Mouse (Mus musculus): Measurements from ENCODE around the gene Togaram2.

Togaram2 gene

DNA sequence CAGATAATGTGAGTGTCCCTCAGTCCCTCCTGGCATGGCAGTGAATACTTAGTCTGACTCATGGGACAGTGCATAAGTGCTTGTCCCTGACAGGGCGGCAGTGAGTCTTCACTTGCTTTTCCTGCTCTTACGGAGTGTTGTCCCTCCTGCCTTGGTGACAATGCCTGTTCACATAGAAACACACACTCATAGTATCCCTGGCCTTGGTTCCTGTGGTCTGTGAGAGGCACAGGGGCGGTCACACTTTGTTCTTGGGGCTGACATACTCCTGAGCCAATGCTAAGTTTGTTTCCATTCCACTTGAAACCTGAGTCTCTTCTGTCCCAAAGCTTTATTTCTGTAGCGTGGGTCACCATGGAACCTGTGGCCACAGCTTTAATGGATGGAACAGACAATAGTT, 9.3 kb downstream of the Togaram2 start:
- no peak for DNase-seq (ENCODE audit: low spot score in 2 of 2)

DNA sequence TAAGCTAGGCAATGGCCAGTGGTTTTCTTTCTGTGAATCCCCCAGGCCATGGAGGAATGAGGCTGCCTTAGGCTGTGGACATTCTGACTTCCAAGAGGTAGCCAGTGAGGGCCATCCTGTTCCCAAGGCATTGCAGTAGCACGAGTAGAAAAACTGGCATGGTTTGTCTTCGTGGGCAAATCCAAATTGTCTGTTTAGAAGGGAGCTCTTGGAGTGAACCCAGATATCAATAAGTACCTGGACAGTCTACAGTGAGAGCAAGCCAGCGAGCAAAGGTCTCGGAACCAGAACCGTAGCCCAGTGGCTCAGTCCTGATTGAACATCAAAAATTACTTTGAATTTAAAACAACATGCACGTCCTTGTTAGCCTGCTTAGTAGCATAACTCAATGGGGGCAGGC, 10.2 kb downstream of the Togaram2 start:
- no peak for DNase-seq (ENCODE audit: low spot score in 2 of 2)

DNA sequence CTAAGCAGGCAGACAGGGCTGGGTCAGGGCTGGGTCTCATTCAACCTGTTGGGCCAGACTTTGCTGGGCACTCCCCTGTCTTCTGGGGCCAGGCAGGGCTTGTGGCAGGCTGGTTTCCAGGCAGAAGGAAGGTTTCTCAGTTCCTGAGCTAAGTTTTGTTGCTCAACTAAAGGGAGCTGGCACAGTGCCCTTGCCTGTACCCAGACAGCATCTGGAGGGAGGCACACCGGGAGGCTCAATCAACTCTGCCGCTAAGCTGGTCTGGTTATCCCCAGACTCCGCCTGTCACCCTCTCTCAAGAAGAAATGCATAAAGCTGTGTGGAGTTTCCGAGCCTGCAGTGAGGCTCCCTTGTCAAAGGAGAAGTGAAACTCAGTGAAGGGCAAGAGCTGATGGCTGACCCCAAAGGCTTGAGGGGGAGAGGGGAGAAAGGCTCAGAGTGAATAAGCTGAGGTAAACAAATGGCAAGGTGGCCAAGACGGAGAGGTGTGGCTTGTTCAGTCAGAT, 11.1 kb downstream of the Togaram2 start:
- no peak for DNase-seq (ENCODE audit: low spot score in 2 of 2)

DNA sequence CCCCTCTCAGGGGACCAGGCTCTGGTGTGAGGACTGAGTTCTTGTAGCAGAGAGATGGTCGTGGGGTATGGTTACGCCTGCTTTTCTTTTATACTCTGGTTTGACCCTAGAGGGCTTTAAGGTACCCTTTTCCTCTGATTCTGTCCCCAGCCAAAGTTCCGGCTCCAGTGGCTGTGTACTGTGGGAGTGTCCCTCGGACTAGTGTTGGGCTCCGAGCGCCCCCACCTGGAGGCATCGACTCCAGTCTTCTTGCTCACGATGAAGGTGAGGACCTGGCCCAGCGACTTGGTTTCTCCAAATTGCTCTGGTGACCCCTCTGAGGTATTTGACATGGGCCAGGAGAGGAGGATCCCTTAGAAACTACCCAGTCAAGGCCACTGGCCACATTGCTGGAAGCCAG, 14.4 kb downstream of the Togaram2 start:
- no peak for DNase-seq (ENCODE audit: low spot score in 2 of 2)

DNA sequence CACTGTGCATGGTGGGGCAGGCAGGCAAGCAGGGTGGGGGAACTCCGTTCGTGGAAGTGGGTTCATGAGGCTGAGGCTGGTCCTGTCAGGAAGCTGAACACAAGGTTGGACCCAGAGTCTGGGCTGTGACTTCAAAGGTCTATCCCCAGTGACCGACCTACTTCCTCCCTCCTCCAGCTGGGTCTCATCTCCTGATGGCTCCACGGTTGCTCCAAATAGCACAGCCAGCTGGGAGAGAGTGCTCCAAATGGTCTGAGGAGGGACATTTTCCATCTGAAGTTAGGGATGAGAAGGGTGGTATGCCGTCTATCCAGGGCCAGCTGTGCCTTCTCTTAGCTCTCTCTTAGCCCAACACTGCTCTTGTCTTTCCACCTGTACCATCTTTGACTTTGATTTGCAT, 16.8 kb downstream of the Togaram2 start:
- no peak for DNase-seq (ENCODE audit: low spot score in 2 of 2)

DNA sequence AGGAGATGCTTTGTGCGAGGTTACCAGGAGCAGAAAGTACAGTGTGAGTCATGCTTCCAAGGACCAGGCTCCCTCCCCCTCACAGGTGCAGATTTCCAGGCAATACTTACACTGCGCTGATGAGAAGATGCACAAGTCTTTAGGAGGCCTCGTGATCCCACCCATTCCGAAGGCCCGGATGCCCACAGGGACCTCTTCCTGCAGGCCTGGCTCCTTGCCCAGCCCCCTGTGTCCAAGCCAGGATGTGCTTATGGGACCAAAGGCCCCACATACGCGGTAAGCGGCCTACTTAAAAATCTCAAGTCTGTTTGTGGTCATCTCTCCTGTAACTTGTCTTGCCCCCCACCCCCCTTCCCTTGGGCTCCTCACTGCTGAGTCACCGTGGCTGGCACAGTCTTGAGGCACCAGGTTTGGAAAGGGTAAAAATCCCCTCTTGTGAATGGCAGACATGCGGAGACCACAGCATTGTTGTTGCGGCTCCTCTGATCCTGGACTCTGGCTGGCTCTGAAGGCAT, 18.4 kb downstream of the Togaram2 start:
- DNase-seq (ENCODE audit: low spot score in 2 of 2): peak; percentile 53 to 76

DNA sequence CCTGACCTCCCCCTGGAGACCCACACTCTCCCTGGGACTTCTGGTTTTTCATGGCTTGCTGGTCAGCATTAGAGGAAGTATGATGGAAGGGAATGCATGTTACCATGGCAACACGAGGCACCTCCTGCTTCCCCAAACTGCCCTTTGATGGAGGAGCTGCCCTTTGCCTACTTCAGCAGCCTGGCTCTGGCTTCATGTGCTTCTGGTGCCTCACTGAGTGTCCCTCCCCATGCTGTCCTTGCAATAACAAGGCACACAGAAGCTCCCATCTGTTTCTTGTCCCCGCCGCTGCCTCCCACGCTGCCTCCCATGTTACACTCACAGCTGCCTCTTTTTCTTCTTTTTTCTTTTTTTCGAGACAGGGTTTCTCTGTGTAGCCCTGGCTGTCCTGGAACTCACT, 20.3 kb downstream of the Togaram2 start:
- DNase-seq (ENCODE audit: low spot score in 2 of 2): peak; percentile 62 to 75

DNA sequence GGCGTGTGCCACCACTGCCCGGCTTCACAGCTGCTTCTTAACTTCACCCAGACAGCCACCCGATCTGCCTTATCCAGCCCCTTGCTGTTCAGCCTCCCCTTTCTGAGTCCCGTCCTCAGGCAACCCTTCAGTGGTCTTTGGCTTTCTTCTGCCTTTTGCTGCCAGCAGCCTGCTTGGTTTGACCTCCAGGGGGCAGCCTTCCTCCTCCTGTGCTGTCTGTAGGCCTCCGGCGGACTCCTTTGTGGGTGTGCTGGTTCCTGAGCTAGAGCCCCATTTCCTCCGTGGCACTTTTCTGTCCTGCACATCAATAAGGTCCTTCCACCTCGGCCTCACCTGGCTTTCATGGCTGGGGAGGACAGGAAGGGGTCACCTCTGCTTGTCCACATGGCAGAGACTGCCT, 20.7 kb downstream of the Togaram2 start:
- DNase-seq (ENCODE audit: low spot score in 2 of 2): no peak

DNA sequence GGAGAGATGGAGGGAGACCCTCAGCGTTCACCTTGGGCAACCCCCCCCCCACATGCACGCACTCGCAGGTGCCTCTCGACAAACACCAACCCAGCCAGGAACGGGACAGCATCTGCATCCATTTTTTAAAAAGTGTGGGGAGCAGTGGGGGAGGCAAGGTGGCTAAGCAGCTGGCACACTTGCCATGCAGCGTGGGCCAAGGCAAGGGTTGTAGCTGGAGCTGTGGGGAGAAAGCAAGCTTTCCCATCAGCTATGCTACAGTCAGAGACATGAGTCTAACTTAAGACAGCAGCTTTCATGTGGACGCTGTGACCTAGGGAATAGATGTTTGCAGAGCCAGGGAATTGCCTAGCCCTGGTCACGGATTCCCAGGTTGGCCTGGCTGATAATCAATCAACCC, 22.1 kb downstream of the Togaram2 start:
- DNase-seq (ENCODE audit: low spot score in 2 of 2): peak in 1 of 2 experiments; percentile 39

DNA sequence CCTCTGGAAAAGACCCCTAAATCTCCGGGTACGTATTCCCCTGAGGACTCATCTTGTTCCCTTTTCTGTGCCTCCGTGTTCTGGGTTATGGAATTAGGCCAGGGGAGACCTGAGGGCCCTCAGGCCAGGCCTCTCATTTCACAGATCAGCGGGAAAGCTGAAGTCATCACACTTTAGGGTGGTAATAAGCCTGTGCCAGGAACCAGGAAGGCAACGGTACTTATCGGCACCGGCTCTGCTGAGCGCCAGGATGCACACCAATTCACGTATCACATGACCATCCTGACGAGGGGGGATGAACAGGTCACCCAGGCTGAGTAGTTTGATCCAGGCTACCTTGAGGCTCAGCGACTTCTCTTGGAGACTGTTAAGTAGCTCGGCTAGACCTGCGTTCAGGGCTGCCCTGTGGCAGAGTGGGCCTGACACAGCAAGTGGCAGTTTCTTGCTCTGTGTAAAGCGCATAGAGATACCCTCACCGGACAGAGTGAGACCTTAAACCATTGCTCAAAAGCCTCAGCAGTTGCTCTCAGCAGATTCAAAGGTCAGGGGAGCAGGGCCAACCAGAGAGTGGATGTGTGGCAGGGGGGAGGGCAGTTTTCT, 22.8 kb downstream of the Togaram2 start:
- no peak for DNase-seq (ENCODE audit: low spot score in 2 of 2)

DNA sequence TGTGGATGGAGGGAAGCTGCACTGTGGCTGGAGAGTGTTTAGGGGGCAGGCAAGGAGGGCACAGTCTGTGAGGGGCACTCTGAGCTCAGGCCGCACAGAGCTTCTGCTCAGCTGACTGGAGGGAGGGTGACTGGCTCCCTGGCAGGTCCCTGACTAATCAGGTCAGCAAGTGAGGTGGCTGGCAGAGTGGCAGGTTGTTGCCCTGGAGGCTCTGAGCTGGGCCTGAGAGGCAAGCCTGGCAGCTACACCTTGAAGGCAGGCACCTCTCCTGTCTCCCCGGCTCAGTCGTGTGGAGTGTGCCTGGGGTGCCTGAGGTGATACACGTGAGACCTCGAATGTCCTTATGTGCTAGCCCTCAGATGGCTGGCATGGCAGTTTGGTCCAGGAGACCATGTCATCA, 23.3 kb downstream of the Togaram2 start:
- no peak for DNase-seq (ENCODE audit: low spot score in 2 of 2)

DNA sequence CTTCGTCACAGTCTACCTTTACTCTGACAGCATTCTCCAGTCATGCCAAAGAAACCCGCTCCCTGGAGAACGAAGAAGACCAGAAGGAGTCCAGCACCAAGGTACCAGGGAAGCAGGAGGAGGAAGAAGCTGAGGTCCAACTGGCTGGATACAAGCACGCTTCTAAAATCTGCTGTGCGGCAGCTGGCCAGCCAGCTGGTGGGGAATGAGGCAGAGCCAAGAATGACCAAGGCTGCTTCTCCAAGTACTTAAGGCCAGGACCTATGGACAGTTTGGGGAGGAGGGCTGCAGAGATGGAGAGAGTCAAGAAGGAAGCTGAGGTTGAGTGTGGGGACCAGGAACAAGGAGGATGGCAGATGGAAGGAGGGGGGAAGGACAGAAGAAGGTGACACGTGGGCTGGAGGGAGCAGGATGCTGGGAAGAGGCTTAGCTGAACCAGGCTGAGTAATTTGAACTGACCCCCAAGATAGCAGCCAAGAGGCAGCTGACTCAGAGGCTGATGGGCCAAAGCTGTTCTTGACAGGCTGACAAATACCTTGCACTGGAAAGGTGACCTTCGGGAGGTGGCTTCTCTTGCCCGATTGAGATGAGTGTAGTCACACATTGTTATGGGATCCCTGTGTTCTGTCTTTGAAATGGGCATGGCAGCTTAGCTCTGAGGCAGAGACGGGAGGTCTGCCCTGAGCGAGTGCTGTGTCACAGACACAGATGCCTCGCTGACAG, 25.0 kb downstream of the Togaram2 start:
- no peak for DNase-seq (ENCODE audit: low spot score in 2 of 2)

DNA sequence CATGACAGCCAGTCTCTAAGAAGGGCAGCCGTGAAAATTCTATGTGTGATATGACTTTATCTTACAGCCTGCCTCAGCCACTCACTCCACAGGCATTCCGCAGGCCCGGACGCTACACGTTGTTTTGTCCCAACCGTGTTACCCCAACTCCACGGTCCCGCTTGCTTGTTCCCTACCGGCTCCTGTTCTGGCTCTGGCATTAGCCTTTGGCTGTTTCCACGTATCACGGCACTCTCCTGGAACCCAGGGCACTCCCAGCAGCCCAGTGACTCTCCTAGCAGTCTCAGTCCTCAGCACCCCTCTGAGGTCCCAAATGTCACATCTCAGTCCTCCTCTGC, 25.5 kb downstream of the Togaram2 start:
- DNase-seq (ENCODE audit: low spot score in 2 of 2): no peak

DNA sequence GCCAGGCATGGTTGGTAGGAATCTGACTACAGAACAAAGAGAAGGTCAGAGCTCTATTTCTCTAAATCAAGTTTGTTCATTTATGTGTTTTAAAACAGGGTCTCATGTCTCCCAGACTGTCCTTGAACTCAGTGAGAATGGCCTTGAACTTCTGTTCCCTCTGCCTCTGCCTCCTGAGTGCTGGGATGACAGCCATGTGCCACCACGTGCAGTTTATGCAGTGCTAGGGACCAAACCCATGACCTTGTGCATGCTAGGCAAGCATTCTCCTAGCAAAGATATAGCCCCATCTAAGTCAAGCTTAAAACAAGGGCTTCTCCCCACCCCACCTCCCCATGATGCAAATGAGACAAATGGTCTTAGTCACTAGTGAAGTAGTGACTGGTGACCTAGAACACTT, 32.1 kb downstream of the Togaram2 start:
- no peak for DNase-seq (ENCODE audit: low spot score in 2 of 2)

DNA sequence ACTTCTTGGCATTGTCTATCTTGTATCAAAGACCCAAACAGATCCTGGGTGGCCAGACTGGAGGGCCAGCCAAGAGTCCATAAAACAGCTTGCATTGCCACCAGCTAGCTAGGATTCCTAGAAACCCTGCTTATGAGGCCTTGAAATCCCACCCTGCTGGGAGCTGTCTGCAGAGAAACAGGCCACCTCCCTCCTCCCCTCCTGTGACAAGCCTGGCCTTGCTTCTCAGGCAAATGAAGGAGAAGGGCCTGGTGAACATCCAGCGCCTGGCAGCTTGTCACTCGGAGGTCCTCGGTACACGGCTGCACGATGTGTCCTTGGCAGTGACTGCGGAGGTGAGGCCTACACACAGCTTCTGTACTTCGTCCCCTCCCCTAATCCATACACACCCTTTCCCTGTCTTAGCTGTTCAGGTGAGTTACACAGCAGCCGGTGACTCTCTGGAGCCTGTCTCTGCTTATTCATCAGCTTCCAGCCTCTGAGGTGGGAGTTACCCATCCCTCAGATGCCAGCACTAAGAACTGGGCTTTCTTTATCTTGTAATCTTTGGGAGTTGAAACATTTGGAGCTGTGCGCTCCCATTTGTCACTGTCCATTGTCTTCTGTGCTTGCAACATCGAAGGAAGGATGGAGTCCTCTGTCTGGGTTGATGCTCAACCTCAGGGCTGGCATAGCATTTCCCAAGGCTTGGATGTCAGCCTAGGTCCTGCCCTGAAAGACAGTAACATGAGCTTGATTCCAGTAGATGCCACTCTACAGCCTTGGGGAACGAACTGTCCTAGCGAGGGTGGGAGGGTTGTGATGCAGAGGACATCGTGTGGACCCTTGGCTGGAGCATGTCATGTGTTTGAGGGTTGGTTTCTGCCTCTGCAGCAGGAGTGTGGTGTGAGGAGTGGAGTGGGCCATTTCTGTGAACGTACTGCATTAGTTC, 32.8 kb downstream of the Togaram2 start:
- no peak for DNase-seq (ENCODE audit: low spot score in 2 of 2)

DNA sequence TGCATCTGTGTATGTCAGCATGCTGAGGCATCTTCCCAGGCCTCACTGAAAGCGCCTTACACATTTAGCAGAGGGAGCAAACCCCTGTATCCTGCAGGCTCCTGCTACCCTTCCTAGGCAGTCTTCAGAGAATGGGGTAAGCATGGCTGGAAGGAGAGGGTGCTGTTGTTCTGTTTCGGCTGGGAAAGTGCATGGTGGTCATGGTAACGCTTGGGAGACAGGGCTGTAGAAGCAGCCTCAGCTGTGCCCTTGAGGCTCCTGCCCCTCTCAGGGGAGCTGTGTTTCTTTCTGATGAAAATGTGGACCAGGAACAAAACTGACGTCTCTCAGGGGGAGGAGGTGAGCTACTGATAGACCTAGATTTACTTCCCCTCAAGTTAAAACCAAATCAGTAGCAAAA, 34.7 kb downstream of the Togaram2 start:
- no peak for DNase-seq (ENCODE audit: low spot score in 2 of 2)

DNA sequence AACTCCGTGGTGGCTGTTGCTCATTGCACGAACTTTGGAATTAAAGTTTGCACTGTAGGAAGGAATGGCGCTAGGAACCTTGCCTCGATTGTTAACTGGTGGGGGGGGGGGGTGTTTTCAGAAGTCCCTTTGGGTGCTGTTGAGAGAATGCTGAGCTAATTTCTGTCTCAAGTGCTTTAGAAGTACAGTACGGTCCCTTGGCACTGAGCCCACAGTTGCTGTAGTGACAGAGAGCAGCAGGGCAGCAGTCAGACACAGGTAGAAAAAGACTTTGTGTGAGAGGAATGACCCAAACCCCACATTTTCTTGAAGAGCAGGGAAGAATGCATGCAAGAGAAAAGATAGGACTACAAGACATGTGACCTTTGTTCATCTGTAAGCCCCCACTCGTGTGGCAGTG, 39.2 kb downstream of the Togaram2 start:
- DNase-seq (ENCODE audit: low spot score in 2 of 2): no peak

DNA sequence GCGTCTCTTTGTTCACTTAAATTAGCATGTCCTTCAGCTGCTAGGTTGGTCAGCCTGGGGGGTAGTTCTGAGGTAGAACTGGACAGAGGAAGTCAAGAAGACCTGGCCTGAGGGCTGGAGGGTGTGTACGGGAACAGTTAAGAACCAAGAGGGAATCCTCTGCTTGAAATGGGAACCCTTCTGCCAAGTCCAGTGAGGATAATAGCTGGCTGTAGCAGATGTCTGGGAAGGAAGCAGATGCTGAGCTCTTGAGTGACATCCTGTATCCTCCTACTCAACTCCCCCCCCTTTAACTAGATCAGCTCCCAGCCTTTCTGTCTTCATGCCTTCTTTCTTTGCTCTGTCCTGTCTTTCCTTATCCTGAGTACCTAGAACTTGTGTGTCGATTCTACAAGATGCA, 42.0 kb downstream of the Togaram2 start:
- DNase-seq (ENCODE audit: low spot score in 2 of 2): peak in 1 of 2 experiments; percentile 51

DNA sequence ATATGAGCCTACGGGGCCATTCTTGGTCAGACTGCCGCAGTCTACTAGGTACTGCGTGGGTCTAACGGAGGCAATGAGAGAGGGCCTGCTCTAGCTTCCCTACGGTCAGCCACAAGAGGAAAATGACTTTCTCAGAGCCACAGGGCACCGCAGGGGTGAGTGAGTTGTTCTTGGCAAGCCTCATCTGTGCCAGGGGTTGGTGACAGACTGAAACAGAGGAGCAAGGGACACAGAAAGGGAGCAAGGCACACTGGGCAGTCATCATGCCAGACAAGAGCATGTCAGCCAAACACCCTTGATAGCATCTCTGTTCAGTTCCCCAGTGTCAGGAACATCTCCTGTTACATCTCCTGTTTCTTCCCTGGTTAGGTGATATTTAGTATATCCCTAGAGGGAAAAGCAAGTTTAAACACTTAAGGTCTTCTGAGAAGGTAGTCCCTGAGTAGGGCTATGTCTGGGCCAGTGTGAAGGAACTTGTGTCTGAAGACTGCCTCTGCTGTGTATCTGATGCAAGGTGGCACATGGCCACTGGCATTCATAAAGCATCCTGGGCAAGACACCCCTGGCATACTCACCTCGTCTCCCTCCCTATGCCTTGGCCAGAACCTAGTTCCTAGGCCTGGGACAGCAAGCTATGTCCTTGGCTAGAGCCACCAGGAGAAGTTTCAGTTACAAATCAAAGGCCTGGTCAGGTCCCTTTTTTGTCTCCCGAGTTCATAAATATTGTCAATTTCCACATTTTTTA, 45.0 kb downstream of the Togaram2 start:
- DNase-seq (ENCODE audit: low spot score in 2 of 2): no peak

DNA sequence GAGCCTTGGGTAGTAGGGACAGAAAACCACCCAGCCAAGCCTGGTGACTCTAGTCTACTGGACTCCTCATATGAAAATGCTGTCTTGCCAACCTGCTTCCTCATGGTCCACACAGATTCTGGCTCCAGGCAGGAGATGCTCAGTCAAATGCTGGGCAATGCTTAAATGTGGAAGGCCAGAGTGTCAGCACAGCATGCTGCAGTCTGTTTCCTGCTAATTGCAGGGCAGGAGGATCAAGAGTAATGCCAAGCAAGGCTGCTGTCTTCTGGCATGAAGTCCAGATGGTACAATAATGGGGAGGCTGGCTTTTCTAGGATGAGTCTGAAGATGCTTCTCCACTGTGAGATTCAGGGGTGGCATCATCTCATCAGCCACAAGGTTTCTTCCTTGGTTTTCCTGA, 47.4 kb downstream of the Togaram2 start:
- DNase-seq (ENCODE audit: low spot score in 2 of 2): no peak

DNA sequence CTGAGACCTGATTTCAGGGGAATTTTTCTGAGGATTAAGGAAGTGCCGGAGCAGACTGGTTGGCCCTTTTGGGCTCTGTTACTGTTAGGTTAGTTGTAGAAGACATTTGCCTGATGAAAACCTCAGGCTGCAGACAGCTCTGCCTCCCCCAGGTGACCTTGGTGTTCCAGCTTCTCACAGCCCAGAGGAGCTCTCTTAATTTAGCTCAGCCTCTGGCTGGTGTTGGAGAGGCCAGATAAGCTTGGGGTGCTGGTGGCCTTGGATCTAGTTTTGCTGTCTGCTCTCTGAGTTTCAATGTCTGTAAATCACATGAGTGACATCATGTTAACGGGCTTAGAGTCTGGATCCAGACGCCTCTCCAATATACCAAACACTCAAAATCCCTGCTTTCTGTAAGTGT, 48.0 kb downstream of the Togaram2 start:
- DNase-seq (ENCODE audit: low spot score in 2 of 2): no peak

DNA sequence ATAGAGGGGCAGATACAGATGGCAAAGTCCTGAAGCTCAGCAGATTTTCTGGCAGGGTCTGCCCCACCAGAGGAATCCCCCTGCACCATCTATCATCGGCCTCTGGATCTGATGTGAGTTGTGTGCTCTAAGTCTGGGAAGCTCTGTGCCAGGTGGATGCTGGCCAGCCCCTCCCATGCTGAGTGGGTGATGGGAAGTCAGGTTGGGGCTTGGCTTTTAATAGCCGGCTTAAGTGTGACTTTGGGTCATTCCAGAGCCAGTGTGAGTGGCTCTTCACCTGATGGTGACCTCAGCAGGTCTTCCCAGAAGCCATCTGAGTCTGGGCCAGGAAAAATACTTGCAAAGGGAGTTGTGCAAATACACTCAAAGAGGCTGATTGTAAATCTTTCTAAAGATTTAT, 57.6 kb downstream of the Togaram2 start:
- DNase-seq (ENCODE audit: low spot score in 2 of 2): no peak

All from left cerebral cortex, adult 9 months (tissue).